Mouse (Mus musculus): Measurements from ENCODE around the gene Batf. TPM values are rescaled to one million over a fixed set of nuclear protein-coding genes. Genes with fewer than 3 reads are reported as not detected.
"Not testable (repeated sequence)": the region's sequence is repeated elsewhere in the genome, so short reads cannot be mapped to it uniquely, and the experiment has no call there.

Batf gene
- polyA plus RNA-seq (2017; shearing (Covaris generic)): 100 to 1,000 TPM; 162 to 234 TPM

DNA sequence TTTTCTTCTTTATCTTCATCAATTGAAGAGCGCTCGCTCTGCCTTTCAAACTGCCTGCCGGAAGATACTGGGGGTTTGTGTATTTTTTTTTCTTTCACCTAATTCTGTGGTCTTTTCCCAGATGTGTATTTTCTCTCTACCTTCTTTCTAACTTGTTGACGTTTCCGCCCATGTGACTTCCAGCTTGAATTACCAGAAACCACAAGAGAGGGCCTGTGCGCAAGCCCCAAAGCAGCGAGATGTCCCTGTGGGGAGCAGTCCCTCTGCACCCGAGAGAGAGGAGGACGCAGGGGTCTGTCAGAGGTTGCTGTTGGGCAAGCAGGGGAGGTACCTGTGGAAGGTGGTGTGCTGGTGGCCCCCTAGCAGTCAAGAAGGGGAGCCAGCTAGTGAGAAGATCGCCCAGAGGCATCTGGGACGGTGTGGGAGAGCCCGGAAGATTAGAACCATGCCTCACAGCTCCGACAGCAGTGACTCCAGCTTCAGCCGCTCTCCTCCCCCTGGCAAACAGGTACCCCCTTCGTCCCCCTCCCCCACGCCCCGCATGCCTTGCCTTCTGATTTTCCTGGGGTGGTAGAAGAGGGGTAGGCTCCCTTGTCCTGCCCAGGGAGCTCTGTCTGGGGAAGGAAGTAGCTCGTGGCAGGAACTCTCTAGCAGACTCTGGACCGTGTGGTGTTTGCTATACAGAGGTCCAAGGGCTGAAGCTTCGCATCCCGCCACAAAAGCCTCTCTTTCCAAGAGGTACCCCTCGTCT lies at the start of gene Batf:
Batf (plus strand) TSS at position 204 of the 751 bp plus-strand sequence.
- ATAC-seq: peak; percentile 87

DNA sequence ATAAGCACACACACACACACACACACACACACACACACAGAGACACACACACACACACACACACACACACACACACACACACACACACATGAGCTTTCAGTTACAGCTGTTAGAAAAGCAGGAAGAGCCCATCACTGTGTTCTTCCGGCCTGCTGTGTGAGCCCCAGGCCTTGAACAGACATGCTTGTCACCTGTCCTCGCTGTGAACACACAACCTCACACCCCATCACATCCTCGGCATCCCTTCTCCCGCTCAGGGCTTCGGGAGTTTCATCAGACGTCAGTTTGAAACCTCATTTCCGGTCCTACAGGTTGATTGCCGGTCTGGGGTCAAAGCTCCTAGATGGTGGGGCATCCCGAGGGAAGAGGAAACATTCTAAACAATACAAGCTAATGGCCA lies 48.5 kb upstream of the Batf start:
- ATAC-seq: peak; percentile 58

DNA sequence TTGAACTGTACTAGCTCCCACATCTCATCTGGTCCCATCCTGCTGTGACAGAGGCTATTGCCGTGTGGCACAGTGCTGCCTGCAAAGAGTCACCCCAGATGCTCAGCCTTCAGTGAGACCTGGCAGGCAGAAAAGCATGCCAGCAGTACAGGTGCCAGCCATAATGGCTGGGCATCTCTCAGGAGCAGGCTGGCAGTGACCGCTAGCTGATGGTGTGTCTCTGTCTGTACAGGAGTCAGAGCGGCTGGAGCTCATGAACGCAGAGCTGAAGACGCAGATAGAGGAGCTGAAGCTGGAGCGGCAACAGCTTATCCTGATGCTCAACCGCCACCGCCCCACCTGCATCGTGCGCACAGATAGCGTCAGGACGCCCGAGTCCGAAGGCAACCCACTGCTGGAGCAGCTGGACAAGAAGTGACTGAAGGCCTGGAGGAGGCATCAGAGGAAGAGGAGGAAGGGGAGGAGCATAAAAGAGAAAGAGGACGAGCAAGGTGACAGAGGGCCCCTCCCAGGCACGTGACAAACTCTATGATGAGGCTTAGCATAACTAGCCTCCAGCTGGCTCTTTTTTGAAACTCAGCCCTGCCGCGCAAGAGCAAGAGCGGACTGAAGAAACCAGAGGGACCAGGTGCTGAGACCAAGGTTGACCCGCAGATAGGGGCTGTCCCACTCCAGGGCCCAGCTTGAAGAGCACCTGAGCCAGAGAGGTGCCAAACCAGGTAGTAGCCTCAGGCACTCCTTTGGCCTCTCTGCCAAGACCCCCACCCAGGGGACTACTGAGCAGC lies 47.7 kb upstream of the Batf start:
- ATAC-seq: peak; percentile 75

DNA sequence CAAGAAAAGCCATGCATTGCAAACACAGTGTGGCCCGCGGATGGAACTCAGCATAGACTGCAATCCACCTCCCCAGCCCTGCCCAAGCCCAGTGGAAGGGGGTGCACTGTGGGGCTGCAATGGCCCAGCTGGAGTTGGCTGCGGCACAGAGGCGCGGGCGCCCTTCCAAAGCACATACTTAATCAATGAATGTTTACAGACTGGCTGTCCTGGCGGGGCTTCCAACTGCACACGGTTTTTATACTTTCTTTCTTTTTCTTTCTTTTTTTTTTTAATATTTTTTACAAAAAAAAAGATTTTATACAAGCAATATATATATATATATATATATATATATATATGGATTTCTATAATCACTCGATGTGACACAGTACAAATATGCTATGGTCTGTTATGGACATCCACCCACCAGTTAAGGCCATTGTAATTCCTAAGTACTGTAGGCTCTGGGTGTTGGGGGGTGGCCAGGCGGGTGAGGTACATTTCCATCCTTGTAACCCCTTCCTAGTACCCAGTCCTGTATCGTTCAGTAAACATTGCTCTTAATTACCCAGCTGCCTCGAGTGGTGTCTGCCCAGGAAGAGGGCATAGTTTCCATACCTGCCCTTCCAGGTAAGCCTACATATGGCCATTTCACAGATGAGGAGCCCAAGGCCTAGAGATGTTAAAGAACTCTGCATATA lies 47.0 kb upstream of the Batf start:
- ATAC-seq: no peak

DNA sequence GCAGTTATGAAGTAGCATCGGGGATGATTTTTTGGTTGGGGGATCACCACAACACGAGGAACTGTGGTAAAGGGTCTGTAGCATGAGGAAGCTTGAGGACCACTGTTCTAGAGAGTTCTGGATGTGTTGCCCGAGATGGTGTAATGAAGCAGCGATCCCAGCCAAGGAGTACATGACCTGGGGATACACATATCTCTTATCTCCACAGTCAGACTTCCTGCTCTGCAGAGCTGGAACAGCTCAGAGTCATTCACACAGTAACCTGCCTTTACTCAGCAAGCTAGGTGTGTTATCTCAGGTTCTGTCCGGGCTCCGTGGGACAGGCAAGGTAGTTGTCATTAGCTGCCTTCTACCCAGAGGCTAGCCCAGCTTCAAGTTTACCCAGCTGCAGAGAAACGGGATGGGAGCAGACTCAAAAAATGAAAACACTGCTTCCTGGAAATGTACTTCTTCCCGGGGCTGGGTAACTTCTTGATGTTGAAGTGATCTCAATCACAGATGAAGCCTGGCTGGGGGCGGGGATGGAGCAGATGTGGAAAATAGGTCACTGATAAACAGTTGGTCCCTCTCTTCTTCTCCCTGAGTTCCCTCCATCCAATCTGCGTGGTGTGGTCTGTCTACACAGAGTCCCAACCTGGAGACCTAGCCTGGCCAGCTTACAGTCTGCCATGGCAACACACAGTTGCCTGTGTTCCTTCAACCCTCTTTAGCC lies 45.5 kb upstream of the Batf start:
- ATAC-seq: peak; percentile 33

DNA sequence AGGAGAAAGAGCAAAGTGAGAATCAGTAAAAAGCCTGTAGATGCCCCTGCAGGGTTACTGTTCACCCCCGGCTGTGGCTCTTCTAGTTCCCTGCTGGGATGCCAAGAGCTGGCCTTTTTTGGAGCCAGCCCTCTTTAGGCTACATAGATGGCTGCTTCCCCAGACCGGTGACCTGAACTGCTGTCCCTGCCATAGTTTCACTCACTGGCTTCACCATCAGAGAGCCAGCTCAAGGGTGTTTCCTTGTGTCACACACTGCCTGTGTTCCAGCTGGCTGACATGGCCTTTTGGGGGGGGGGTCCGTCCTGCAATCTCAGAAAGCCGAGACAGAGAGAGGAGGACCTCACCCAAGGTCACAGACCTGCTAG lies 44.9 kb upstream of the Batf start:
- no peak for ATAC-seq

DNA sequence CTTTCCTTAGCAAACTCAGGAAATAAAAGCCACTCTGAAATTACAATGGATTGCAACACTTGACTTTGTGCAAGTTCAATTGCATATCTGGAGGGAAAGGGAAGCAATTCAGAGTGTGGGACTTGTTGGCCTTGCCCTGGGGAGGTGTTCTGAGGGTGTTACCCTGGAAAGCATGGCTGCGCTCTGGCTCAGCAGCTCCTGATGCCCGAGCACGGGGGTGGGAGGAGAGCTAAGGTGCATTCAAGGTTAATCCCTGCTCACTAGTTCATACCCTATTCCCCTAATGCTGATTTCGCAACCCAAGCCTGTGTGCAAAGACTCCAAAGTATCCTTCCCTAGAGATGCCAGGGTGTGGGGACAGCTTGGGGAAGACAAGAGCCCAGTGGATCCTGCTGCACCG lies 42.7 kb upstream of the Batf start:
- no peak for ATAC-seq

DNA sequence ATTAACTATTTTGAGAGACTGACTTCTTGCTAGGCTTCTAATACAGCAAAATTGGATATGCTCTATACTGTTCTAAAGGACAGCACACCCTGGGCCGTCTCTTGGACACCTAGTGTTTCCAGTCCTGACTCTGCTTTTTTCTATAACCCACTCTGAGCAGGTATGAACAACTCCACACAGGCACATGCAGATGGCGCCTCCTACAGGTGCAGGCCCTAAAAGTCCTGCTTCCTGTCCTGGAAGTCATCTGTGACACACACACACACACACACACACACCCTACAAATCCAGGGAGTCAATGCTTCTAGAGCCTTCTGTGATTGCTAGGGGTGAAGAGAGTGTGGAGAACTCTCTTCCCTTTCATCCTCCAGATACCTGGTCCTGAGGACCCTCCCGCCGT lies 40.8 kb upstream of the Batf start:
- ATAC-seq: no peak

DNA sequence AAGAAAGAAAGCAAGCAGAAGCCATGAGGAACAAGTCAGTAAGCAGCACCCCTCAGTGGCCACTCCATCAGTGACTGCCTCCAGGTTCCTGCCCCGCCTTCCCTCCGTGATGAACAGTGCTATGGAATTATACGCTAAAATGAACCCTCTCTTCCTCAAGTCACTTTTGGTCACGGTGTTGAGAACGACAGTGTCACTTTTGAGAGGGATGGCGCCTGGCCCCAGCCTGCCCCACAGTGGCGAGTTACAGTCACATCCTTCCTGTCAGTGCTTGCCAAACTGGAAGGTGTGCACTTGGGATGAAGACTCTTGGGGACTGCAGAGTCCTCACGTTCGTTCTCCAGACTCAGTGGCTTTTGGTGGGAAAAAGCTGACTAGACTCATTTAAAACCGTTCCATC lies 39.1 kb upstream of the Batf start:
- ATAC-seq: peak; percentile 88

DNA sequence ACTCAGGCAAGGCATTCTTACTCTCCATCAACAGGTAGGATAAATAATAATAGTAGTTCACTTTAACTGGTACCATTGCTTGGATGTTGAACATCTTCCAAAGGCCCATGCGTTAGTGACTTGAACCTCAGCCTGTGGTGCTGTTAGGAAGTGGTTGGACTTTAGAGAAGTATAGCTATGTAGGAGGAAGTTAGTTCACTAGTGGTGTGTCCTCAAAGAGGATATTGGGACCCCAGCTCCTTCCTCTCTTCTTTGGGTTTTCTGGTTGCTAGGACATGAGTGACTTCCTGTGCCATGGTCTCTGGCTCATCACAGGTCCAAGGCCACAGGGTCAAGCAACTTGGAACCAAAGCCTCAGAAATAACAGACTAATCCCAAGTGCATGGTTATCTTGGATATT lies 38.5 kb upstream of the Batf start:
- no peak for ATAC-seq

DNA sequence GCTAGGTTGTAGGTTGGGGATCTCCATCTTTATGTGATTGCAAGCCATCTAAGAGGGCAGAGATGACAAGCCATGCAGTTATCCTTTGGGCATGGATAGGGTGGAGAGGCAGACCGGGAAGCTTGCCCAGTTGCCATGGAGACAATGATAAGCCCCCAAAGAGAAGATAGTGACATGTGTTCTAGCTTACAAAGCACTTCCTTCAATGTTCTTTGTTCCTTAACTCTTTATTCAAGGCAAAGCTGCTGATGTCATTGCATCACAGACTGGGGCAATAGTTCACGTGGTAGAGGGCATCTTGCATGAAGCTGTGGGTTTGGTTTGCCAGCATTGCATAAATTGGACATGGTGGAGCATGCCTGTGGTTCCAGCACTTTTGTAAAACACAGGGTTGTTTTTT lies 27.1 kb upstream of the Batf start:
- ATAC-seq: no peak

DNA sequence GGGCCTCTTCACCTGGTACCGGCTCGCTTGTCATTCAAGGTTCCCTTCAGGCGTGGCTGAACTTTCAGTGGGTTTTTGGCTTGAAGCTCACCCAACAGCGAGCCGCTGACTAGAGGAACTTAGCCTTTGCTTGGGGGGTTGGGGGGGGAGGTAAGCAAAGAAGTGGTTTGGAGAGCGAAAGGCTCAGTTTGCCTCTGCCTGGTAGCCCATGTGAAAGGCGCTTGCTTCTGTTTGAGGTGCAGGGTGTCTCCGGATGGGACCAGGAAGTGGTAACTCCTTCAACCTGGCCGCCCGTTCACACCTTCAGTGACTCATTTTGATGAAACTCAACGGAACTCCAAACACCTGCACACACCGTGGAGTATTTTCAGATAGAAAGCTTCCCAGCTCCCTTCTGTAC lies 25.6 kb upstream of the Batf start:
- peak; percentile 81 for ATAC-seq

DNA sequence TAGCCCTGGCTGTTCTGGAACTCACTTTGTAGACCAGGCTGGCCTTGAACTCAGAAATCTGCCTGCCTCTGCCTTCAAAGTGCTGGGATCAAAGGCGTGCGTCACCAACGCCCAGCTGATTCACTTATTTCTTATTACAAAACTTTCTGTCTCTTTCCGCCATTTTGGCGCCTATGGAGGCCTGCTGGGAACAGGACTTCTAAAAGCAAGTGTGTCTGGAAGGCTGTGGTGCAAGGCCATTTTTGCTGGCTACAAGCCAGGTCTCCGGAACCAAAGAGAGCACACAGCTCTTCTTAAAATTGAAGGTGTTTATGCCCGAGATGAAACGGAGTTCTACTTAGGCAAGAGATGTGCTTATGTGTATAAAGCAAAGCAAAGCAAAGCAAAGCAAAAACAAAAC lies 24.2 kb upstream of the Batf start:
- ATAC-seq: not testable (repeated sequence)

DNA sequence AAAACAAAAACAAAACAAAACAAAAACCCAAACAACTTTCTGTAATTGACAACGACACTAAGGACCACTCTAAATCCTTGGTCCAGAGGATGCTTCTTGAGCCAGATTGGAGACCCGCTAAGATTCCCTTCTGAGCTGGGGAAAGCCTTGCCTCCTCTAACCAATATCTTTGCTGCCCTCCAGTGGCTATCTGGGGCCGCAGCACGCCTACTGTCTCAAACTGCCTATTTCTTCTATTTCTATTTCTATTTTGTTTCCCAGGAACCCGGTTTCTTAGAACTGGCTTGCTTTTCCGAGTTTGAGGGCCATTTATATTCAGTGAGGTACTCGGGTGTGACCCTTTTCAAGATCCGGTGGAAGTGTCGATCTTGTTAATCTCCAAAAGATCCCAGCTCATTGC lies 23.6 kb upstream of the Batf start:
- ATAC-seq: peak; percentile 59

DNA sequence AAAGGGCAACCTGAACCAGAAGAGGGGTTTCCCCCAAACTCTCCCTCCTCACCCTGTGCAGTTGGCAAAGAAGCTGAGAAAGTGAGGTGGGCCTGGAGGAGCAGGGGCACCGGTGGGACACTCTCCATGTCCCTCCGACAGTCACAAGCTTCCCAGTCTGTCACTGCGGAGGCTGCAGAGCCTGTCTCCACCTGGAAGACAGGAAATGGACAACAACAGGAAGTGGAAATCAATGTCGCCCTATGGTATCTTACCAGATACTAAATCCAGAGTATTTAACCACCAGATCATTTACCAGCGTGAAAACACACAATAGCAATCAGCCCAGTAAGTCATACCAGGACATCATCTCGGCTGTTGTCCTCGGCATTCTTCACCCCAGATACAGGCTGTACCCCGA lies 20.4 kb upstream of the Batf start:
- peak; percentile 53 for ATAC-seq

DNA sequence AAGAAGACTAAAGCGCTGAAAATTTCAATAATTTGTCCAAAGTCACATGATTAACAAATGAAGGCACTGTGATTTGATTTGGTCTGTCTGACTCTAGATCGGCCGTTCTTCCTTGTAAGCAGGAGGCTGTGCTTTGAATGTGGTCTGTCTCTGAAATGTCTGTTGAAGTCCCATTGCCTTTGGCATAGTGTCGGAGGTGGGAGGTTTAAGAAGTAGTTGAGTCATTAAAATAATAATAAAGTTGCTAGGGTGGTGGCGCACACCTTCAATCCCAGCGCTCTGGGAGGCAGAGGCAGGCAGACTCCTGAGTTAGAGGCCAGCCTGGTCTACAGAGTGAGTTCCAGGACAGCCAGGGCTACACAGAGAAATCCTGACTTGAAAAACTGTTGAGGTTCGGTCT lies 19.4 kb upstream of the Batf start:
- no peak for ATAC-seq

DNA sequence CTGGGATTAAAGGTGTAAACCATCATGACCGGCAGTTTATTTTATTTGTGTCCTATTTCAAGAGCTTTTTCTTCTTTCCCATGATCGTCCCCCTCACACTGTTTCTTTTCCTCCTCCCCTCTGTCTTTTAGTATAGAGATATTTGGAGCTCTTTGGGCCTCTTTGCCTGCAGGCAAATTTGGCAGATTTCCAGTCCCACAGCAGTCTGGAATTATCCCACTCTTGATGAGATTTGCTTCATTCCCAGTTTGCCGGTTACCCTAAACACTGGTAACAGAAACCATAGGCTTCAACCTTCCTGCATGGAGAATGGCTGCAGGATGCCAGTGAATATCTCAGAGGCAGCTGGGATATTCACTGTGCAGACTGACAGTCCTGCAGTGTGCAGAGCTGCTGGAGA lies 17.8 kb upstream of the Batf start:
- ATAC-seq: no peak

DNA sequence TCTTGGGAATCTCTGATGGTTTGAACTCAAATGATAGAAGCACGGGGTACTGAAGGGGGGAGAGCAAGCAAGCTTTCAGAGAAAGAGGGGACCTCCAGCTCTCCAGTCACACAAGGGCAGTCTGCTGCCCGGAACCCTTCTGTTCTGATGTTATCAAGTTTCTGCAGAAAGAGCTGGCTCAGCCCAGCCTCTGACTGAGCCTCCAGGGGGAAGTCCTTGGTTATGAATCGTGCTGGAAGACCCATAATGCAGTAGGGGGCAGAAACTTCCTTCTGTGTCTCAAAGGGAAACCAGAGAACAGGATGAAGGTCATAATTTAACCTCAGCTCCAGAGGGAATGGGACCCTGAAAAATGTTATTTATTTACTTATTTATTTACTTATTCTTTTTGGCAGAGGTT lies 16.4 kb upstream of the Batf start:
- peak; percentile 23 for ATAC-seq

DNA sequence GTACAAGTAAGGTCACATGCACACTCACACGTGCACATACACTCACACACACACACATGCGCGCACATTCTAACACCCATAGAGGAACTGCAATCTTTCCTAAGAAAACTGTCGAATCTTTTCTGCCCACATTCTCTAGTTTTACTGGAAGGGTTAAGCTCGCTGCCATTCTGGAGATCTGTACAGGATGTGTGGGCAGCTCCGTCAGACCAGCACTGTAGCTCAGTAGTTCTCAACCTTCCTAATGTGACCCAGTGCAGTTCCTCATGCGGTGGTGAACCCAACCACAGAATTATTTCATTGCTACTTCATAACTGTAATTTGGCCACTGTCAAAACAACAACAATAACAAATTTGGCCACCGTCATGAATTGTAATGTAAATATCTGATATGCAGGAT lies 12.6 kb upstream of the Batf start:
- ATAC-seq: no peak

DNA sequence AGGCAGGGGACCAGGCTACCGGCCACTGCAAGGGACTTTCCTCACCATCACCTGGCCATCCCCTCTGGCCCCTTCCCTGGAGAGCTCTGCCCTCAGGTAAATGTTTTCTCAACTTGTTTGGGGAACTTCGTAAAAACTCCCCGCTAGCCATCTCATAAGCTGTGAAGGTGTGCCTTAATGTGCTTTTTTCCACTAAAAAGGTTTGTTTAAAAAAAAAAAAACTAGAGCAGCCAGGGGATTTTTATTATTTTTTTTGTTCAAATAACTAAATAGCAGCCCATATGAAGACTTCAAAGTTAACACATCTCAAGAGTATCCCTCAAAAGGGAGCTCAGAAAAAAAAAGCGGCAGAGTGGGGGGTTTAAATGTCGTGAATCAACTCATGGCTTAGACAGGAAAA lies 7.4 kb upstream of the Batf start:
- peak; percentile 20 for ATAC-seq

DNA sequence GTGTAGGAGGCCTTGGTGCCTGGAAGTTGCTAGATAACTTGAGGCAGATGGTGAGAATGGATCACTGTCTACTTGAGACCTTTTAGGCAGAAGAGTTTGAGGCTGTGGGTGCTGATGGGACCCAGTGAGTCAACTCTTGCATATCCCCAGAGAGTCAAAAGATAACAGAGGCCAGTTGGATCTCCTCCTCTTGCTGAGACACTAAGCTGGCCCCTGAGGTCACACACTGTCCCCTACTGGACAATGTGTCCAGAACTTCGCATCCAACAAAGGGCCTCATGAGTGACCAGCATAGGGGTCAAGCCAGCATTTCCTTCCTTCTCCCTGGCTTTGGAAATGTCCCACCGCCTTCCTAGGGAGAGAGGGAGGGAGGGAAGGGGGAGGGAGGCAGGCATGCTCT lies 6.7 kb upstream of the Batf start:
- no peak for ATAC-seq

DNA sequence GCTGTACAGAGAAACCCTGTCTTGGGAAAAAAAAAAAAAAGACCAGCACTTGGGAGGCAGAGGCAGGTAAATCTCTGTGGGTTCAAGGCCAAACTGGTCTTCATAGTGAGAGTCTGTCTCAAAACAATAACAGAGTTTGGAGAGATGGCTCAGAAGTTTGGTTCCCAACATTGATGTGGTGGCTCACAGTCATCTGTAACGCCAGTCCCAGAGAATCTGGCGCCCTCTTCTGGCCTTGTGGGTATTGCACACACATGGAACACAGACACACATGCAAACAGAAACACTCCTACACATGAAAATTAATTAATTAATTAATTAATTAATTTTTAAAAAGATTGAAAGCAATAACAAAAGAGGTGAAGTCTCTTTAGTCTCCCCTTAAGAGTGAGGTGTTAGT lies 4.1 kb upstream of the Batf start:
- ATAC-seq: no peak

All from CD4-positive, CD25-positive, alpha-beta regulatory T cell, adult 4 months (primary cell).